Mouse (Mus musculus) erythroblast, embryonic 14.5 days (primary cell): ENCODE data around the gene Ogfod3. TPM values are rescaled to one million over a fixed set of nuclear protein-coding genes. Genes with fewer than 3 reads are reported as not detected.
A peak's percentile ranks its signal among the peaks of the same experiment; 100 is the strongest.

ENCODE experiments used
- H3K27me3 ChIP-seq: 2 replicates; pipeline ENCODE4 v1.6.1; 2012; ENCODE audit warnings: inconsistent platforms; ENCODE audit not compliant: control insufficient read depth
- H3K36me3 ChIP-seq: 2 replicates; pipeline ENCODE4 v1.6.1; 2012; ENCODE audit warnings: mild to moderate bottlenecking, inconsistent platforms; ENCODE audit not compliant: control insufficient read depth
- H3K4me1 ChIP-seq: 2 replicates; pipeline ENCODE4 v1.6.1; 2012; ENCODE audit warnings: inconsistent platforms; ENCODE audit not compliant: control insufficient read depth
- H3K4me3 ChIP-seq: replicated peaks from 2 replicates; pipeline ENCODE3; 2012; ENCODE audit warnings: moderate library complexity, mild to moderate bottlenecking, inconsistent platforms
- H3K9me3 ChIP-seq: 2 replicates; pipeline ENCODE4 v1.6.1; 2012; ENCODE audit warnings: low read length, inconsistent platforms, mixed read lengths; ENCODE audit not compliant: control insufficient read depth
- GATA1 ChIP-seq: IDR thresholded peaks from 2 replicates; pipeline ENCODE4 v1.6.1; 2012; ENCODE audit warnings: low read length, inconsistent platforms, mixed read lengths
- TAL1 ChIP-seq: IDR thresholded peaks from 3 replicates; pipeline ENCODE4 v1.6.1; 2012; ENCODE audit warnings: low read length, inconsistent platforms, mixed read lengths
- polyA plus RNA-seq: library from polyadenylated mRNA; stranded (reverse); fragments of >175 nt; gene quantifications from 2 replicates; pipeline ENCODE4 v1.2.3, GENCODE M21; 2012

The Ogfod3 gene
- 1.2 and 1.4 TPM in 2 replicates for polyA plus RNA-seq

DNA sequence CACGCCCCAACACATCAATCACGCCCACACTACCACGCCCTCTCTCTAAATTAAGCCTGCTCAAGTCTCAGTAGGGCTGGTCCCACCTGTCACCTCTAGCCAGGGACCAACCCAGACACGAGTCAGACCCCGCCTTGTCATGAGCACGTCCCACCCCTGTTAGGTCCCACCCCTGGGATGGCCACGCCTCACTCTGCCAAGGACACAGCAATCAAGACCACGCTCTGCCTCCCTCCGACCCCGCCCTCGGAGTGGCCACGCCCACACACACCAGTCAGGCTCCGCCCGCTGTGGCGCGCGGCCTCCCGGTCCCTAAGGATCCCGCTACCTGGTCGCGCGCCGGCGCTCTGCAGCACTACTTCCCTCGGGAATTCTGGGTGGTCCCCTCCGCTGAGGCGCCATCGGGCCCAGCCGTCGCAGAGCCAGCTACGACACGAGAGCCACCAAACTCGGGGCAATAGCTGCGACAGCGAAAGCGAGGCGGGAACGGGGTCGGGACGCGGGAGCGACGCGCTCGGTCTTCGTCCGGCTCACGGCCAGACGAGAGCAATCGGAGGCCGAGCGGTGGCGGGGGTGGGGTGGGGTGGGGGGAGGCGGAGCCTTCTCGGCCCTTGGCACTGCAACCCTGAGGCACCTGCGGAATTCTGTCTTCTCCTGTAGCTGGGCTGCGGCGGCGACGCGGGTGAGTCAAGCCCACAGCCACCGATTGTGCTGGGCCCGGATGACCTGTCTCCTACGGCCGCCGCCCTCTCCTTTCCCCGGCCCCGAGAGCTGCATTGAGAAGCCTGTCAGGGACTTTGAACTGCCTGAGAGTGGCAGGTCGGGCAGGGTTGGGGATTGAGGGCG, at the start of gene Ogfod3, which contains the start of gene Hexdc:
TSS of gene Ogfod3 (minus strand) at position 551 of the 846 bp plus-strand sequence.
TSS of gene Hexdc (plus strand) at position 273 of the 846 bp plus-strand sequence.
- H3K4me3 ChIP-seq, result peak within 1 kb of the TSS; percentile 81
- H3K36me3 ChIP-seq, result peaks cover 15% of the 10 kb centered on the region
- no peaks in the 10 kb centered on the region for H3K27me3 ChIP-seq

DNA sequence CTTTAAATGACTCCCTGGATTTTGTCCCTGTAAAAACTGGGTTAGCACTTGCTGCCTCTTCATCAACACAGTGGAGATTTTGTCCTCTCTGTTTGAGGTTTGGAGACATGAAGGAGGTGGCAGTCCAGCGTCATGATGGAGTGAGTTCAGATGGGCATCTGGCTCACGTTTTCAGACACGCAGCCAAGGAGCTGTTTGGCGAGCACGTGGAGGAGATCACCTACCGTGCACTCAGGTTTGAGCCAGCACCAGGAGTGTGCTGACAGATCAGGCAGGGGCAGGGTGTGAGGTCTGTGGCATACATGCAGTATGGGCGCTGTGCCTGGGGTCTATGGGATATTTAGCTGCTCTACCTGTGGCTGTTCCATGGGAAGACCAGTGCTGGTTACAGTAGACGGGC, 45.7 kb upstream of the Ogfod3 start:
- no peaks in the 10 kb centered on the region for H3K9me3 ChIP-seq
- H3K36me3 ChIP-seq, result peaks cover 99% of the 10 kb centered on the region
- no peak overlapping the region for H3K4me3 ChIP-seq

More for the DNA sequence above, at the start of gene Ogfod3, which contains the start of gene Hexdc:
- Histone ChIP-seq H3K9me3 (no peaks in the 10 kb centered on the region), H3K4me1 (peaks cover 26% of the 10 kb centered on the region)
- TF ChIP-seq TAL1 (no peak), GATA1 (no peak)

DNA sequence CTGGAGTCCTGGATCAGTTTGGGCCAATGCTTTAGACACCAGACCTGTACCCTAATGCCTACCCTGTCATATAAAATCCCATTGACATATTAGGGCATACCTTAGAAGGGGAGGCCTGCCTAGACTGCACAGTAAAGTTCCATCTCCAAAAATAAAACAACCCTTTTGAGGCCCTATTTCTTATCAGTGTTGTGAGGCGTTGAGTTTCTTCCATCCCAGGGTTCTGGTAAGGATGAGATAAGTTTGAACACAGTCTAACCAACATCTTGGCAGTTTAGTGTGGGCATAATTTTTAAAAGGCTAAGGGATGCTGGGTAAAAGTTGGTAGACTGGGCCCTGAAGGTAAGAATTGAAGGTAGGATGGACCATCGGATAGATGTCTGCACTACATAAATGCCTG, 35.2 kb upstream of the Ogfod3 start:
- peak; percentile 89 for TF ChIP-seq GATA1
- TF ChIP-seq TAL1, result peak; percentile 90

More for the DNA sequence above, 45.7 kb upstream of the Ogfod3 start:
- no peak for TF ChIP-seq GATA1
- TF ChIP-seq TAL1, result no peak
- H3K4me1 ChIP-seq, result peaks cover 6% of the 10 kb centered on the region
- H3K27me3 ChIP-seq, result no peaks in the 10 kb centered on the region; the same call in 1 of the 2 replicates

GRCm38 (mm10) chr11:121237345-121238128, 33.0 kb upstream of the Ogfod3 start:
- Histone ChIP-seq H3K4me1 (peaks cover 79% of the 10 kb centered on the region), H3K27me3 (no peaks in the 10 kb centered on the region), H3K4me3 (peak overlapping the region; percentile 79), H3K9me3 (no peaks in the 10 kb centered on the region), H3K36me3 (peaks cover 50% of the 10 kb centered on the region)
- TF ChIP-seq GATA1 (no peak), TAL1 (no peak)

More for the DNA sequence above, 35.2 kb upstream of the Ogfod3 start:
- Histone ChIP-seq H3K4me1 (peaks cover 69% of the 10 kb centered on the region), H3K9me3 (no peaks in the 10 kb centered on the region), H3K4me3 (peak overlapping the region; percentile 79), H3K27me3 (no peaks in the 10 kb centered on the region), H3K36me3 (peaks cover 71% of the 10 kb centered on the region)

GRCm38 (mm10) chr11:121236564-121237344, 32.2 kb upstream of the Ogfod3 start, which contains the start of gene Narf:
Gene Narf (plus strand): TSS chr11:121237253.
- Histone ChIP-seq H3K4me1 (peaks cover 79% of the 10 kb centered on the region), H3K36me3 (peaks cover 42% of the 10 kb centered on the region), H3K27me3 (no peaks in the 10 kb centered on the region), H3K4me3 (peak within 1 kb of the TSS; percentile 79), H3K9me3 (no peaks in the 10 kb centered on the region)
- TF ChIP-seq GATA1, result no peak
- TF ChIP-seq TAL1, result no peak

DNA sequence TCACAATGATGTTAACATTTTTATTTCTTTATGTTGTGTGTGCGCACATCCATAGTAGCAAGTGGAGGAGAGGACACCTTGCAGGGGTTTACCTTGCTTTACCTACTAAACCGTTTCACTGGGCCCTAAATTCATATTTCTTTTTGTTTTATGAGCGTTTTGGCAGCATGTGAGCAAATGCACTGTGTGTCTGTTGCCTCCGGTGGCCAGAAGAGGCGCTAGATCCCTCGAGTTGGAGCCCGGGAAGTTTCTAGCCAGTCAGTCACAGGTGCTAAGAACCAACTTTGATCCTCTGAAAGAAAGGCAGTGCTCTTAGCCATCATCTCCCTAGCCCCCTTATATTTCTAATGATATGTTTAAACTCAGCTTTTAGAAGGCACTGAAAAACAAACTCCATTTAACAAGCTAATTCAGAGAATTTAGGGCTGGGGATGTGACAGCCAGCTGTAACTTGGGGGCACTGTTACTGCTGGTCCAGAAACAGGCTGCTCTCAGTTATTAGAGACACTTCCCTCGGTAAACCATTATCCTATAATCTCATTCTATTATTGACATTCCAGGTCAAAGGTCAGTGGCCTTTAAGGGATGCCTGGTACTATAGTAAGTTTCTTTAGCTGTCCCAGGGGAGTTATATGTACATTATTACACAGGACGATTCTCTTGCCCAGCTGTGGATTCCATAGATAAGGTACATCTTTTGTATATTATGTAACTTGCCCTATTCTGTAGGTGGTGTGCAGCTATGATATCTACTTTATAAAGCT, 31.1 kb upstream of the Ogfod3 start:
- peaks cover 31% of the 10 kb centered on the region for H3K36me3 ChIP-seq
- no peaks in the 10 kb centered on the region for H3K9me3 ChIP-seq
- peak overlapping the region; percentile 79 for H3K4me3 ChIP-seq
- H3K4me1 ChIP-seq, result peaks cover 79% of the 10 kb centered on the region
- TF ChIP-seq TAL1 (no peak), GATA1 (no peak)
- H3K27me3 ChIP-seq, result no peaks in the 10 kb centered on the region

DNA sequence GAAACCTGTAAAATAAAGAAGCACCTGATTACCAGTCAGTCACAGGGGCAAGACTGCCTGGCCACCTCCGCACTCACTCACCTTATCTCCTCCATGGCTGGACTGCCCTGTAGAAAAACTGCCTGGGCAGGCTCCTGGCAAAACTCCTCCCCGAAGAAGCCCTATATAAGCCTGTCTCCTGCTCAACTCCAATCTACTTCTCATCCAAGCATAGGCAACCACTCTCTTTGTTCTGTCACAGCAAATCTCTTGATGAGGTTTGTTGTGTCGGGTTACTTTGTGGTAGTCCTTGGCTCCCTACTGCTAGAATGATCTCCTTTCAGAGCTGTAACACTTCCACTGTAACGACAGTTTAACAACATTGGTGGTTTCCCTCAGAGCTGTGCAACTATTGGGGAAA, 28.2 kb upstream of the Ogfod3 start:
- no peak for TF ChIP-seq TAL1
- TF ChIP-seq GATA1, result no peak
- peaks cover 80% of the 10 kb centered on the region for H3K4me1 ChIP-seq

GRCm38 (mm10) chr11:121231628-121232291, 27.2 kb upstream of the Ogfod3 start:
- Histone ChIP-seq H3K4me1 (peaks cover 88% of the 10 kb centered on the region), H3K36me3 (peaks cover 13% of the 10 kb centered on the region), H3K4me3 (no peak overlapping the region), H3K9me3 (no peaks in the 10 kb centered on the region), H3K27me3 (no peaks in the 10 kb centered on the region)
- TF ChIP-seq GATA1 (no peak), TAL1 (no peak)

More for the DNA sequence above, 28.2 kb upstream of the Ogfod3 start:
- Histone ChIP-seq H3K36me3 (peaks cover 8% of the 10 kb centered on the region), H3K9me3 (no peaks in the 10 kb centered on the region), H3K4me3 (no peak overlapping the region), H3K27me3 (no peaks in the 10 kb centered on the region)
